8 mouse cellular contexts compared by ENCODE assay signal in genomic region chr8:121850821-121851470, GRCm38 (mm10). TPM values are rescaled to one million over a fixed set of nuclear protein-coding genes. Genes with fewer than 3 reads are reported as not detected.
DNase-seq lines count a peak whose midpoint lies in the region; ATAC-seq lines count a peak whose summit lies in the region.

No protein-coding gene starts in this region.

- H3K4me3 ChIP-seq in hindbrain, embryonic 13.5 days: peak overlapping the region; percentile 9; the same call in 1 of the 2 replicates

- peak; percentile 87 for ATAC-seq in hindbrain, embryonic 13.5 days (ENCODE audit: low FRiP score)

- peak; percentile 95 for DNase-seq in Muller cell, postnatal 12 days (ENCODE audit: inconsistent ontology term)
- DNase-seq in cerebellum, adult 9-11 months: peak; percentile 95
- DNase-seq in frontal cortex, postnatal 10 days (ENCODE audit: low spot score in 2 of 2): peak; percentile 91 to 96
- peak; percentile 99 to 100 for DNase-seq in layer of hippocampus, postnatal 25 days (ENCODE audit: extremely low spot score in 1 of 2, low spot score in 1 of 2)
- DNase-seq in lung, postnatal 25 days (ENCODE audit: low spot score): peak; percentile 95
- peak; percentile 99 for DNase-seq in retina, embryonic 14.5 days (ENCODE audit: low spot score)
- peak; percentile 99 for DNase-seq in thymus, postnatal 4 days

- H3K27ac ChIP-seq in hindbrain, embryonic 13.5 days: 0 out of 2 replicates have a peak overlapping the region, but pooled peaks have one; percentile 4

- H3K36me3 ChIP-seq in hindbrain, embryonic 13.5 days: no peaks in the 10 kb centered on the region

- H3K9me3 ChIP-seq in hindbrain, embryonic 13.5 days: no peaks in the 10 kb centered on the region

- H3K27me3 ChIP-seq in hindbrain, embryonic 13.5 days: peaks cover 10% of the 10 kb centered on the region

- peak overlapping the region; percentile 63; the same call in 1 of the 2 replicates for H3K9ac ChIP-seq in hindbrain, embryonic 13.5 days

- peaks cover 16% of the 10 kb centered on the region for H3K4me1 ChIP-seq in hindbrain, embryonic 13.5 days (replicated peaks)

- peak overlapping the region; percentile 48 for H3K4me2 ChIP-seq in hindbrain, embryonic 13.5 days

- WGBS in hindbrain, embryonic 13.5 days: 4% methylated on average over 24 of the region's 24 CpGs

RNA-seq across cellular contexts. Expression of gene Klhdc4, which starts 21.6 kb away (rescaled TPM):
- 43.5 and 47.4 TPM in 2 replicates for polyA plus RNA-seq in hindbrain, embryonic 13.5 days (2015; fragmentation: Nextera tagmentation; extraction: Ambion mirVana)
- 10 to 100 TPM; 24.2 to 31.2 TPM for total RNA-seq in layer of hippocampus, postnatal 25 days (2021)

RNA-seq across cellular contexts. Expression of gene Slc7a5, which starts 56.5 kb away (rescaled TPM):
- 37.9 and 39.7 TPM in 2 replicates for polyA plus RNA-seq in hindbrain, embryonic 13.5 days (2015; fragmentation: Nextera tagmentation; extraction: Ambion mirVana)
- 10 to 100 TPM; 66.6 to 75.5 TPM for total RNA-seq in layer of hippocampus, postnatal 25 days (2021)

Comparison
In these comparisons a context has a peak if more than half of its experiments do, and no peak if none do; other contexts are left out.
1. Peak in every context shown above with its lines: DNase-seq, ATAC-seq, H3K4me3 ChIP-seq and H3K27ac ChIP-seq.